Mouse (Mus musculus) C2C12 (cell line): ENCODE data around the gene Ncor1. TPM values are rescaled to one million over a fixed set of nuclear protein-coding genes. Genes with fewer than 3 reads are reported as not detected.

Source experiments
- H3K27me3 ChIP-seq: one replicate; pipeline ENCODE4 v1.6.1; 2011; ENCODE audit not compliant: control insufficient read depth, insufficient read depth, insufficient read length
- H3K36me3 ChIP-seq: one replicate; pipeline ENCODE4 v1.6.1; 2011; ENCODE audit not compliant: control insufficient read depth, insufficient read depth
- H3K4me3 ChIP-seq: one replicate; pipeline ENCODE4 v1.5.1; 2011; ENCODE audit warnings: mild to moderate bottlenecking, control low read depth; ENCODE audit not compliant: poor library complexity, insufficient read depth, severe bottlenecking
- H3K79me2 ChIP-seq: one replicate; pipeline ENCODE4 v1.6.1; 2011; ENCODE audit not compliant: control insufficient read depth, insufficient read depth
- H3K79me3 ChIP-seq: one replicate; pipeline ENCODE4 v1.6.1; 2011; ENCODE audit warnings: low read depth, control low read depth
- H3ac ChIP-seq: one replicate; pipeline ENCODE3; 2011; ENCODE audit warnings: low read depth; ENCODE audit not compliant: control insufficient read depth, insufficient read length
- CEBPB ChIP-seq: IDR thresholded peaks from one replicate; pipeline ENCODE4 v1.6.1; 2011; ENCODE audit warnings: low read depth, mild to moderate bottlenecking, control low read depth, moderate library complexity
- CTCF ChIP-seq: IDR thresholded peaks from one replicate; pipeline ENCODE4 v1.5.1; 2011; ENCODE audit not compliant: control insufficient read depth, insufficient read depth, insufficient read length
- FOSL1 ChIP-seq: IDR thresholded peaks from one replicate; pipeline ENCODE4 v1.8.0; 2011; ENCODE audit warnings: mild to moderate bottlenecking, low read length; ENCODE audit not compliant: poor library complexity, insufficient read depth, severe bottlenecking
- MAX ChIP-seq: IDR thresholded peaks from one replicate; pipeline ENCODE4 v1.6.1; 2011; ENCODE audit warnings: mild to moderate bottlenecking, control low read depth
- MYOD1 ChIP-seq: IDR thresholded peaks from one replicate; pipeline ENCODE4 v1.6.1; 2011; ENCODE audit warnings: low read depth; ENCODE audit not compliant: control insufficient read depth, insufficient read length
- MYOG ChIP-seq: IDR thresholded peaks from one replicate; pipeline ENCODE4 v1.6.1; 2011; ENCODE audit not compliant: control insufficient read depth, insufficient read length; ENCODE audit errors: extremely low read depth
- USF1 ChIP-seq: IDR thresholded peaks from one replicate; pipeline ENCODE4 v1.6.1; 2011; ENCODE audit warnings: low read depth, mild to moderate bottlenecking, control low read depth, moderate library complexity
- polyA plus RNA-seq: library from polyadenylated mRNA; unstranded; fragments of >200 nt; fragmentation: generic; extraction: Trizol; gene quantifications from one replicate; pipeline ENCODE4 v1.2.1, GENCODE M21; 2012; ENCODE audit warnings: missing spikeins

Gene Ncor1
- polyA plus RNA-seq, 1 experiment = 33.6 TPM

DNA sequence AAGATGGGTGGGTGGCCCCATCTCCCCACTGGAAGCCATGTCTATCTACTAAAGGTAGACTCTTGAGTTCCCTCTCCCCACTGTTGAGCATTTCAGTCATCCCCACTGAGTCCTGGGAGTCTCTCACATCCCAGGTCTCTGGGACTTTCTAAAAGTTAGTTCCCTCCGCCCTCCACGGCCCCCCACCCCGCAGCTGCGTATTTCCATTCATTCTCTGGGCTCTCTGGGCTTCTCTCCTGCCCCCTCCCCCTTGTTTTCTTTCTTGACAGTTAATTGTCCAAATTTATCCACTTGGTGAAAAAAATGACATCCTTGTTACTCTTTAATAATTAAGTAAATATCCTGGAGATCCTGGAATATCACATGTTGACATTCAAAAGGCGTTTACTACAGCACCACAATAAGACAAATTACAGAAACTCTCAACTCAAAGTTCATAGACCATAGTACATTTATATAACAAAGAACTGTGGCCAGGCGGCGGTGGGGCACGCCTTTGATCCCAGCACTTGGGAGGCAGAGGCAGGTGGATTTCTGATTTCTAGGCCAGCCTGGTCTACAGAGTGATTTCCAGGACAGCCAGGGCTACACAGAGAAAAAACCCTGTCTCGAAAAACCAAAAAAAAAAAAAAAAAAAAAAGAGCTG, 17.5 kb downstream of the Ncor1 start:
- H3ac ChIP-seq = no peak overlapping the region
- H3K4me3 ChIP-seq = no peak overlapping the region
- TF ChIP-seq CTCF = no peak
- no peak for TF ChIP-seq MAX
- TF ChIP-seq MYOG = no peak
- no peak for TF ChIP-seq FOSL1
- no peak for TF ChIP-seq MYOD1
- TF ChIP-seq CEBPB = no peak
- no peak for TF ChIP-seq USF1
- H3K79me2 ChIP-seq = peaks cover 97% of the 10 kb centered on the region
- H3K36me3 ChIP-seq = peaks cover 31% of the 10 kb centered on the region
- no peaks in the 10 kb centered on the region for H3K27me3 ChIP-seq
- peaks cover 58% of the 10 kb centered on the region for H3K79me3 ChIP-seq

DNA sequence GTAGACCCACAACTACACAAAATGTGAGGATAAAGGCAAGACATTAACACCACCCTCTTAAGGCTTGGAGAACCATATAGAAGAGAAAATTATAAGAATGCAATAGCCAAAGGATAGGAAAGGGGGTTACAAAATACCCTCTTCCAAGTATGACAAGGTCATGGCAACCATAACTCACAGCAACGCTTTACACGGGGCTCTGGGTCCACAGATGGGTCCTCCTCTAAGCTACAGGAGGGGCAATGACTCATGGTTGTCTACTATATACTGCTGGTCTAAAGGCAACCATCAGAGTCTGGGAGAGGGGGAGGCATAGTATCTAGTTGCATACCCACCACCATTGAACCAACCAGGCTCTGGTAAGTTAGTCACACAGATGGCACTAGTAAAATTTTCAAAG, 26.1 kb downstream of the Ncor1 start:
- Histone ChIP-seq H3ac (no peak overlapping the region), H3K36me3 (peaks cover 76% of the 10 kb centered on the region), H3K79me2 (peaks cover 80% of the 10 kb centered on the region), H3K27me3 (no peaks in the 10 kb centered on the region), H3K4me3 (no peak overlapping the region), H3K79me3 (peaks cover 18% of the 10 kb centered on the region)
- no peak for TF ChIP-seq CTCF
- no peak for TF ChIP-seq MYOD1
- TF ChIP-seq FOSL1 = no peak
- TF ChIP-seq USF1 = no peak
- no peak for TF ChIP-seq CEBPB

DNA sequence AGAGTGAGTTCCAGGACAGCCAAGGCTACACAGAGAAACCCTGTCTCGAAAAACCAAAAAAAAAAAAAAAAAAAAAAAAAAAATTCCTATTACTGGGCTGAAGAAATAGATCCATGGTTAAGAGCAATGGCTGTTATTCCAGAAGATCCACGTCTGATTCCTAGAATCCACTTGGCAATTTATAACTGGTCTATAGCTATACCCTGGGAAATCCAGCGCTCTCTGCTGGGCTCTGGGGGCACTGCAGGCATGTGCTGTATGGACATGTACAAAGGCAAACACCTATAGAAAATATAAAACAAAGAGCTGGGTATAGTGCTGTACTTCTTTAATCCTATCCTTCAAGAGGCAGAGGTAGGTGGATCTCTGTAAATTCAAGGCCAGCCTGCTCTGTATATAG, 31.2 kb downstream of the Ncor1 start:
- Histone ChIP-seq H3K79me2 (peaks cover 64% of the 10 kb centered on the region), H3K27me3 (no peaks in the 10 kb centered on the region), H3ac (no peak overlapping the region), H3K4me3 (no peak overlapping the region), H3K36me3 (peaks cover 59% of the 10 kb centered on the region), H3K79me3 (peaks cover 14% of the 10 kb centered on the region)
- TF ChIP-seq MAX (no peak), CTCF (no peak), CEBPB (no peak), MYOD1 (no peak), USF1 (no peak), FOSL1 (no peak), MYOG (no peak)

DNA sequence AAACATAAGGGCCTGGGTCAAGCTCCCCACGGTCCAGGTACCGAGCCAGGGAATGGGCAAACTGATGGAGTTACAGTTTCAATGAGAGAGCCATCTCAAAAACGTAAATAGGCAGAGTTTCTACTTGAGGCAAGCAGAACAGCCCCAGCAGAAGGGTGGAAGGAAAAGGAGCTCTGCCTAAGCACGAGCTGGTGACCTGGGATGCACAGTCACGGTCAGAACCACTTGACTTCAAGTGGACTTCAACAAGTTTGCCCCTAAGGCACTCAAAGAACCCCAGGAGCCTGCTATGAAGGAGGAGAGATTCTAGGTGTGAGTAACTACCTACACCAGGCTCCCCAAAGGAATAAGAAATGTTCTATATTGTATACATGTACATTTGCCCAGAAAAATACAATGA, 32.1 kb downstream of the Ncor1 start:
- peaks cover 58% of the 10 kb centered on the region for H3K36me3 ChIP-seq
- no peaks in the 10 kb centered on the region for H3K27me3 ChIP-seq
- H3K79me3 ChIP-seq = peaks cover 12% of the 10 kb centered on the region
- TF ChIP-seq FOSL1 (no peak), MYOG (no peak), CTCF (no peak), MAX (no peak), USF1 (no peak), CEBPB (no peak), MYOD1 (no peak)
- peaks cover 56% of the 10 kb centered on the region for H3K79me2 ChIP-seq
- H3K4me3 ChIP-seq = no peak overlapping the region
- no peak overlapping the region for H3ac ChIP-seq

DNA sequence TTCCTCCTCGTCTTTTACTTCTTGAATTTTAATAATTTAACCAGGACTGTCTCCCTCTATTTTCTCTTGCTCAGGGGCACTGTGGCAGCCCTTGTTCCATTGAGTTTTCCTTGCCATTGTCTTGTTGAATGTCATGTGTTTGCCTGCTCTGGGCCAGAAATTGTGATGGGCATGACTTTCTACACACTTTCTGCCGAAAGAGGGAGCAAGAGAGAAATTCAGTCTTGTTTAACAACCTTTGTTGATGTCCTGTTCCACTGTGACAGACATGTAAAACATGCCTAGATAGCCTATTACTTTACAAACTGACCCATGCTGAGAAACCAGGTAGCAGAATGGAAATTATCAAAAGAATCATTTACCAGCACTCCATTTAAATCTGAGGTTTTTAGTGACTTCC, 33.8 kb downstream of the Ncor1 start:
- Histone ChIP-seq H3ac (no peak overlapping the region), H3K36me3 (peaks cover 59% of the 10 kb centered on the region), H3K79me2 (peaks cover 47% of the 10 kb centered on the region), H3K79me3 (peaks cover 16% of the 10 kb centered on the region), H3K4me3 (no peak overlapping the region), H3K27me3 (no peaks in the 10 kb centered on the region)
- no peak for TF ChIP-seq USF1
- TF ChIP-seq CTCF = no peak
- TF ChIP-seq CEBPB = no peak
- no peak for TF ChIP-seq MYOG
- TF ChIP-seq MAX = no peak
- no peak for TF ChIP-seq FOSL1
- no peak for TF ChIP-seq MYOD1

DNA sequence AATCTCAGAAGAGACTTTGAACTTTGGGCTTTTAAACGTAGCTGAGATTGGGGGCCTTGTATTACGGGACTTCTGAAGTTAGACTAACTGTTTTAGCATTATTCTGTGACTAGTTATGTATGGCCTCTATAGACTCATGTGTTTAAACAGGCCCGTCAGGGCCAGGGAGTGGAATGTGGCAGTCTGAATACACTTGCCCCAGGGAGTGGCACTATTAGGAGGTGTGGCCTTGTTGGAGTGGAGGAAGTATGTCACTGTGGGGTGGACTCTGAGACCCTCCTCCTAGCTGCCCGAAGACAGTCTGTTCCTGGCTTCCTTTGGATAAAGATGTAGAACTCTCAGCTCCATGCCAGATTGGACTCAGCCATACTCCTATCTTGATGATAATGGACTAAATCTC, 43.3 kb downstream of the Ncor1 start:
- Histone ChIP-seq H3K36me3 (peaks cover 75% of the 10 kb centered on the region), H3K79me2 (no peaks in the 10 kb centered on the region), H3ac (no peak overlapping the region), H3K79me3 (peaks cover 6% of the 10 kb centered on the region), H3K4me3 (no peak overlapping the region), H3K27me3 (no peaks in the 10 kb centered on the region)
- TF ChIP-seq MYOG (no peak), CEBPB (no peak), MYOD1 (no peak), MAX (no peak), FOSL1 (no peak), USF1 (no peak), CTCF (no peak)
